Mouse (Mus musculus) frontal cortex, postnatal 10 days (tissue): ENCODE data around the gene Gak.

ENCODE experiments used
- DNase-seq, 2 experiments: peaks; one replicate each; pipeline ENCODE4 v3.0.0; 2022; ENCODE audit warnings: low spot score in 2 of 2, mixed read lengths in 1 of 2

The Gak gene

DNA sequence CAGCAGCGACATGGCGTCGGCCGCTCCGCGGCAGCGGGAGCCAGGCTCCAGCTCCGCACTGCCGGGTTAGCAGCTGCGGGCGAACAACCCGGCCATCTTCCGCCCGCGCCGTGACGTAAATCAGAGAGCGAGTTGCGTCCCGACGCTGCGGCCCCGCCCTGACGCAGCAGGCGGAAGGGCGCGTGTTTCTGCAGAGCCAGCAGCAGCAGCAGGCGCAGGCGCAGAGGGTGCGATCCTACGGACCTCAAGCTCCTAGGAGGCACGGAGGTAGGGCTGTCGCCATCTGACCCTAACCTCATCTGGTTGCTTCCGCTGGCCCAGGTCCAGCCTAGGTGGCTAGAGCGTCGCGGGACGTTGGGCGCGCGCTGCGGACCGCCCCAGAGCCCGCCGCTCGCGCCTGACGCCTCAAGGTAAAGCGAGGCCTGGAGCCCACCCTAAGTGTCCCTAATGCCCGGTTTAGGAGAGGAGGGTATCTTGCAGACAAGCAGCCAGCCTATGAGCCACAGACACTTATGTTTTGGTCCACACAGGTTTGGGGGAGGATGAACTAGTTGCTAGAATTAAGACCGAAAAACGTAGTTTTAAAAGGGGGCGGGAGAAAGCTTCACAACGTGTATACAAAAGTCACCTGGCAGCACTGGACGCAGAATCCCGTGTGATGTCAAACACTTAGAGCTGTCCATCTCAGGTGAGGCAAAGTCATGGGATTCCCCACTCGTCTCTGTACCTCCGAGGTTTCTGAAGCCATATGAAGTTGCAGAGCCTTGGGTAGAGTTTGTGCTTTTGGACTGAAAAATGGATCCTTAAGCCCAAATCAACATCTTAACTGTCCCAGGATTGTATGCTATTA lies at the start of gene Gak, which contains the start of gene Tmem175:
Gene Gak, minus strand, starts transcription at position 122 of the 850 bp plus-strand sequence.
Gene Tmem175, plus strand, starts transcription at position 137 of the 850 bp plus-strand sequence.
- peak; percentile 87 to 92 for DNase-seq

DNA sequence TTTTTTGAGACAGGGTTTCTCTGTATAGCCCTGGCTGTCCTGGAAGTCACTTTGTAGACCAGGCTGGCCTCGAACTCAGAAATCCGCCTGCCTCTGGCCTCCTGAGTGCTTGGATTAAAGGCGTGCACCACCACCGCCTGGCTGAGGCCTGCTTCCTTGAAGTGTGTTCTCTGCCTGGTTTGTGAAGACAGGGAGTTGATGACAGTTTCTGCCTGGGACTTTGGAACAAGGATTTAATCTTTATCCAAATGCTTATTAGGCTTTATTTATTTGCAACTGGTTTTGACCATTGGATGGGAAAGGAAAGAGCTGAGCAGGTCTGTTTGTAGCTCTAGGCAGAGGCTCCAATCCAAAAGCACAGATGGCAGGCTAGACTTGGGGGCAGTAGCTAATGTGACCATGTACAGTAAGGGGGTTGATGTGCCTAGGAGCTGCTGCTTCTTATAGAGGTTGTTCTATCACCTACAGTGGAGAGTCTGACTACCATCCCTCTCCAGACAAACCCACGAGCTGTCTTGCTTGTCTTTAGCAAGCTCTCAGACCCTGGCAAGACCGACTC lies 48.8 kb upstream of the Gak start:
- no peak for DNase-seq

DNA sequence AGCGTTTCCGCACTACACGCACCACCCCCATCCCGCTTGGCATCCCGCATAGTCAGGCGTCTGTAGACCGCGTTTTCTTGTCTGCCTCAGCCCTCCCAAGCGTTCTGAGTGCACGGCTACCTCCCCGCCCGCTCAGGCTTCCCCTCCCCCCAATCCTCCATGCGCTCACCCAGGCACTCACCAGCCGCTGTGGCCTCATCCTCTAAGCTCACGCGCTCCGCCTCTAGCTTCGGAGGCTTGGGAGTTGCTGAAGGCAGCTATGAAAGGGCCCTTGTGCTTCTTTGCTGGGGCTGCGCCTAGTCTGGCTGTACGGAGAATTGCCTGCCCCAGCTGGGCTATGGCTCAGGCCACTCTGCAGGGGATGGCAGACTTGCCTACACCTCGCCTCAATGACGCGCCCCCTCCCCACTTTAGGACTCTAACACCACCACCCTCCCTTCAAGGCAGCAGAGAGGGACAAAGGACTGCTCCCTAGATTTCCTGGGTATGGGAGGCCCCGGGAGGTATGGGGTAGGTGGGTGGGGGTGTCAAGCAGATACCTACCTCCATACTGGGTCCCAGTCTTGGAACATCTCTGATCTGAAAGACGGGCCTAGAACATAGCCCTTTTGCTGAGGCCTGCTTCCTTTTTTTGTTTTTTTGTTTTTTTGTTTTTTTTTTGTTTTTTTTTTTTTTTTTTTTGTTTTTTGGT lies 48.2 kb upstream of the Gak start:
- peak; percentile 79 to 85 for DNase-seq

DNA sequence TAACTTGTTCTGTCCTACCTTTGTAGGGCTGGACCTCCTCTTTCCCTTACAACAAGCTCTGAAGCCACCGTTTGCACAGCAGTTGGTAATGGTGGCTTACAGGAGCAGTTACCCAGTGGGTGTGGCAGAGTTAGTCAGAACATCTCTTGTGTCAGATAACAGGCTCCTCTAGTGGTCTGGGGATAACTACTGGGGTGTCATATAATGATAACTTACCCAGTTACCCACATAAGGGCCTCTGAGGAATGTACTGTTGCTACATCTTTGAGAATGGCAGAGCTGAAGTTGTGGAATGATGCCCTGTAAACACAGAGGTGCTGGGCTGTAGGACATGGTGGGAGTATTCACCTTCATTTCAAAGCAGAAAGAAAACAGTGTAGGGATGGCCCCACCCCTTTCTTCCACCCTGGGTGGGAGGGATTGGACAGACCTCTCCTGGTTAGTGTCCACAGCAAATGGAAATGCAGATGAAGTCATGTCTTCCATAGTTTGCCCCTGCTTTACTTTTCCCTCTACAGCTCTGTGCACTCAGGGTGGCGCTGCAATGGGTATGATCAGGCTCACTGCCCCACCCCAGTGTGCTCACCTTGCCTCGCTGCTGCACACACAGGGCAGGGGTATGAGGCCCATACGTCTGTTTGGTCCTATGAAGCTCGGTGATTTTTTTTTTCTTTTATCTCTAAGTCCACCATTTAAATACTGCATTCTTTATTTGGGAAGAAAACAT lies 47.4 kb upstream of the Gak start:
- no peak for DNase-seq

DNA sequence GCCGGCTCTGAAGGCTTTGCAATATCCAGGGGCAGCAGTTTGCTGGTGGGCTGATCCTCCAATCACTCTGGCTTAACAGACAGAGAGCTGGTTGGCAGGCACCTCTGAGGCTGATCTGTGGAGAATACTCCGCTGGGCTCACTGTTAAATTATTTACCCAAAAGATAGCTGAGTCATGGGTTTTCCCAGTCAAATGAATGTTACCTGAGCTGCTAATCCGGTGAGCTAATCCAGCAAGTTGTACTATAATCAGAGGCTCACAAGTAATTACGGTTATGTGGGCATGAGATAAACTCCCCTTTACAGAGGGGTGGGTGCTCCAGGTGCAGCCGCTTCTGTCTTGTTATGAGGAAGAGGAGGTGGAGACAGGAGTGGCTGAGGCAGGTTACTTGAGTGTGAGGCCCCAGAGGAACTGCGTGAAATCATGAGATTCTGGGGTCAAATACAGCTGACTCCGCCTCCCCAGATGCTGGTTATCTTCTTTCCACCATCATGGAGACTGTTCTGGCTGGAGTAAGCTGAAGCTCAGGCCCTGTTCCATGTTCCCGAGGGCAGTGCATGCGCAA lies 45.8 kb upstream of the Gak start, which contains the start of gene Slc26a1:
Gene Slc26a1, minus strand, starts transcription at position 319 of the 566 bp plus-strand sequence.
- DNase-seq = no peak

DNA sequence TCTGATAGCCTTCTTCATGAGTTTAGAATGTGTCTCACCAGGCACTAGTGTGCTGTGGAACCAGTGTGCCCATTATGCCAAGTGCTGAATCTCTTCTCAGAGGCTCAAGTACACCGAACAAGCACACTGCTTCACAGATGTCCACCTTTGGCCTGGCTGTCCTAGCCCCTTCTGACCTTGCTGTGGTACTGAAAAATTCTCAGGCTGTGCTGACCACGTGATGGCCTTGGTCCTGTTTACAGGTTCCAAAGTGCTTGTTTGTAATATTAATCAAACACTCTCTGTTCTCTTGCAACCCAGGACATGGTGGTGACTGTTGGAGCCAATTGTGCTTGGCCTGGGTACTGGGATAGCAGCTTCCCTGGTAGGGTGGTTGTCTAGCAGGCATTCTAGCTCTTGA lies 45.1 kb upstream of the Gak start:
- no peak for DNase-seq

DNA sequence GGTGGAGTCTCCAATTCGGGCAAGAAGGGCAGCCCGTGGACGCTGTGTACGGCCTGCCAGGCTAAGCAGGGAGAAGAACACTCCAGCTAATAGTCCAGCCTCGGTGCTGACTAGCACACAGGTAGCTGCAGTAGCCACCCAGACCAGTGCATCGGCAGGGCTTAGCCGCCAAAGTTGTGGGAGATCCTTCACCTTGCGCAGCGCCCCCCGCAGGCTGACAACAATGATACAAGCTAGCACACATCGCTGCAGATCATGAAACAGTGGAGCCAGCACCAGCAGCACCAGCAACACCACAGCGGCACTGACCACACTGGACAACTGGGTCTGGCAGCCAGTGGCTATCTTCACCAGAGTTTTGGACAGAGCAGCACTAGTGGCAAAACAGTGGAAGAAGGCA lies 42.2 kb upstream of the Gak start:
- no peak for DNase-seq

DNA sequence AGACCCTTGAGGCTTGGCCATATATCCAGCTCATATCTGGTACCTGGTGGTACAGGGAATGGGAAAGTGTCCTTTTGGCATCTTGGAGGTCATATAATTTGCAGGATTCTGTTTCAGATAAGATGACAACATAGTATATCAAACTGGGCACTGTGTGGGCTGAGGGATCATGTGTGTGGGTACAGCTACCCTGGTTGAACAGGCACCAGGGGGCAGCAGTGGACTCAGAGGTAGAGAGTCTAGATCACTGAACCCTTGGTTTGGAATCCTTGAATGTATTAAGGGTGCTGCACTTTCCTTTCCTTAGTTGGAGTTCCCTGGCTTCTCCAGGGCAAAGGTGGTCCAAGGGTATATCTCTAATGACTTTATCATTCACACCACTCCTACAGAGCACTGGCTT lies 41.2 kb upstream of the Gak start:
- DNase-seq = no peak

DNA sequence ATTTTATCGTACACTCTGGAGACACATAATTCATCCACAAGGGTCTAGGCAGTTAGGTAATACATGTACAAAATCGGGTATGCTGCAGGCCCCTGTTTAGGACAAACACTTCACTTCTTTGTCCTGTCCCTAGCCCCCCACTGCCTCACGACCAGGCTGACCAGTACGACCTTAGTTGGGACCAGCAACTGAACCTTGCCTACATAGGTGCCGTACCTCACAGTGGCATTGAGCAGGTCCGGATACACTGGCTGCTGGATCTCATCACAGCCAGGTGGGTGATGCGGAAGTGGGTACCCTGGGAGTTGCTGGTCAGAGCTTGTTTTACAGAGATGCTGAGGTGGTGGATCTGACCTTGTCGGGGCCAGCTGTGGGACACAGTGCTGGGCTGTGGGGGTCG lies 40.4 kb upstream of the Gak start:
- DNase-seq = no peak

DNA sequence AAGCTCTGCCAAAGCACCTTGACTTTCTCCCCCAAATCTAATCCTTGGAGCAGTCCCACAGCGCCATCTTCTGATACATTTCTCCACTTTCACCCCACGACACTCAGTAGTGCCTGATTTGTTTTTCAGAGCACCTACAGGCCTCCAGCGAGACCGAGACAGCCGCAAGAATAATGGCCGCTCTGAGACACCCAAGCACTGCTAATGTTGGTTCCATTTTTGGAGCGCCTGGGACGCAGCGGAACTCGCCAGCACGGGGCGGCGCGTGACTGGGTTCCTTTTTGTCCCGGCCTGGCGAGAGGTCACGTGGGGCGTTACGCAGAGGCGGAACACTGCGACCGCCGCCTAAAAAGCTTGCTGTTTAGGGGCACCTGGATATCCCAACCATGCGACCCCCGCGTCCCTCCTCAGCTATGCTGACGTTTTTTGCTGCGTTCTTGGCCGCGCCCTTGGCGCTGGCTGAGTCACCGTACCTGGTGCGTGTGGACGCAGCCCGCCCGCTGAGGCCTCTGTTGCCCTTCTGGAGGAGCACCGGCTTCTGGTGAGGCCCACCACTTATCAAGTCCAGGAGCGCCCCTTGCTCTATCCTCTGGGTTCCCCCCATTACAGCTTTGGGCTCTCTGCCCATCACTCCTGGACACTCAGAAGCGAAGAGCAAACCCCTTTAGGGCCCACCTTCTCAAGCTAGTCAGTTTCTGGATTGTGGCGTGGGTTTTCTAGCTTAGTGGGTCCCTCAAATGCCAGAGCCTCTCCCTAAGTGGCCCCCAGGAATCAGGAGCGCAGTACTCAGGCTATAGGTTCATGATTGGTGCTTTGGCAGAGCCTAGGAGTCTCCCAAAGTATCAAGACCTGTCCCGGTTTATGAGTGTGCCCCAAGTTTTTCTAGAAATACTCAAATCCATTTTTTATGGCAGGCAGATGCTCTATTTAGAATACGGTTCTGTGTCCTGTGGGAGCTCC lies 39.7 kb upstream of the Gak start, which contains the start of gene Dgkq:
Gene Dgkq, minus strand, starts transcription at position 696 of the 960 bp plus-strand sequence.
- DNase-seq = peak; percentile 79 to 85

DNA sequence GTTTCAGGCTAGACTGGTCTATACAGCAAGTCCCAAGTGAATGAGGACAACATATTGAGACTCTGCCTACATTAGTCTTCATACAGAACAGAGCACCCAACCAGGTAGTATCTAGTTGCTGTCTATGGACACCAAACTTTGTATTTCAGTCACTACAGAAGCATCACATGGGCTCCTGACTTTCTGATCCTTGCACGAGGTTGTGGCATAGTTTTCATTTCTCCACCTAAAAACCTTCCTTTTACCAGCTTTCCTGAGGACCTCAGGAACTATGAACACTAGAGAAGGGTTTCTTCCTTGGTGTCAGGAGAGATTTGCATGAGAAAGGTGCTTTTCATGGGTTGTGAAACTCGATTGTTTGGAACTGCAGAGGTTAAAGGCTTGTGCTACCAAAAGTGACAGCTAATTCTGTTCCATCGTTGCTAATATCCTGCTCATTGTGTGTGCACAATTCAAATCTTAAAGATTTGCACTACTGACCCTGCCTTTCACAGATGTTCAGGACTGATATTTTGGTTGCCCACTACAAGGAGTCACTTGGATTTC lies 38.9 kb upstream of the Gak start:
- DNase-seq = no peak

DNA sequence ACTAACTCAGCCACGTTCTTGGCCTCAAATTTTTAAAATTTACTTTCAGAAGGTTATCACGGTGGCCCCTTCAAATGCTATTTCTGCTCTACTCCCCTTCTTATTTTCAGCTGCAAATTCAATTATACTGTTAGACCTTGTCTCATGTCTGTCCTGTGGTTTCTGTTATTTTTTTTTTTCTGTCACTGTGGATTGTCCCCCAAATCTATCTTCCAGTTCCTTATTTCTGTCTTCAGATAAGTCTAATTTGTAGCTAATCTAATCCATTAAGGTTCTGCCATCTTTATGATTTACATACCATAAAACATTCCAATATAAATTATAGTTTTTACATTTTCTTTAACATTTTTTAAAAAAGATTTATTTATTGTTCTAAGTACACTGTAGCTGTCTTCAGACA lies 37.8 kb upstream of the Gak start:
- no peak for DNase-seq

DNA sequence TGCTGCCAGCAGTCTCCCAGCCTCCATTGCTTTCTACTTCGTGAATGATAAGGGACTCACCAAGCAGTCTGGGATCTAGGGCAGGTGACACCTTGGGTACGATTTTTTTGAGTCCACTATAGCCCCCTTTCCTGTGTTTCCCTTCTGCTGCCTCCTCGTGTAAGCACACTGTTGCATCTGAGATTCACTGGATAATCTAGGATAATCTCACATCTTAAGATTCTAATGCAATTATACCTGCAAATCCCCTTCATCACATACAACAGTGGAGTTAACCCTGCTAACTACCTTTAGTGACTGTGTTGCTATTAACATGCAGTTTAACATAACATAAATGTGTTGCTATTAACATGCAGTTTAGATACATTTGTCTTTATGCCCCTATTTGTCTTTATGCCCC lies 35.5 kb upstream of the Gak start:
- DNase-seq = no peak

DNA sequence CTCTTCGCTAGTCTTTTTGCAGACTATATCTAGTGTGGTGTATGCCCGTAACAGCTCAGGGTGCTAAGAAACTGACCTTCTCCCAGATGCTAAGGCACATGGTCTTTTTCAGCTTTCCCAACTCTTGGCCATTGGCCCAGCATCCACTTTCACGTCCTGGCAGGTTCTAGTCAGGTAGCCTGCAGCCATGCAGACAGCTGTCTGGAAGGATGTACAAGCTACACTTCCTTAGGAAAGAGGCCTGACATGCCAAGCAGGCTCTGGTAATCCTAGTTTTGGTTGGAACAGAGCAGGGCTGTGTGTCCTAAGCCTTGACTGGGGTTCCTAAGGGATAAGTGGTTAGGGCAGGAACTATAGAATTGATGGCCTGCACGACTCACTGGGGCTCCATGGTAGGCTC lies 33.2 kb upstream of the Gak start:
- DNase-seq = no peak

DNA sequence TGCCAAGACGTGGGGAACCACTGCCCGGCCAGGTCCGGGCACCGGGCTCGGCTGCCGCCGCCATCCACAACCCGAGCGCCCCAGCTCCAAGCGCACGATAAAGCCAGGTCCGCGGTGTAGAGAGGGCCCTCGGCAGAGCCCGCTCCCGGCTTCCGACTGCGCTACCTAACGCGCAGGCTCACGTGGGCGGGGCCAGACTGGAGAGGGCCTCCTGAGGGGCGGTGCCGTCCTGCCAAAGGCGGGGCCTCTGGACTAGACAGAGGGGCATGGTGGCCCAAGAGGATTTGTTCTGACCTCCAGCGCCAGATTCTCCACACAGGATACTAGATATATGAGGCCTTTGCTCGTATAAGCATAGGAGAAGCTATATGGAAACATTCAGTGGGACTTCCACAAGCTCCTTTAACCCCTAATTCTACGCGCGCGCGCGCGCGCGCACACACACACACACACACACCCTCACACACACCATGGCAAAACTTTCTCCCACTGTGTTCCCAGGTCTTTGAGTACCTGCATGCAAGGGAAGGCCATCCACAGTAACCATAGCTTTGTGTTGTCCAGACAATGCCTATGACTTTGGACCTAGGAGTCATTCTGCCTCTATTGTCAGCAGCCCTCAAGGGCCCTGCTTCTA lies 31.2 kb upstream of the Gak start:
- peak; percentile 86 to 91 for DNase-seq

DNA sequence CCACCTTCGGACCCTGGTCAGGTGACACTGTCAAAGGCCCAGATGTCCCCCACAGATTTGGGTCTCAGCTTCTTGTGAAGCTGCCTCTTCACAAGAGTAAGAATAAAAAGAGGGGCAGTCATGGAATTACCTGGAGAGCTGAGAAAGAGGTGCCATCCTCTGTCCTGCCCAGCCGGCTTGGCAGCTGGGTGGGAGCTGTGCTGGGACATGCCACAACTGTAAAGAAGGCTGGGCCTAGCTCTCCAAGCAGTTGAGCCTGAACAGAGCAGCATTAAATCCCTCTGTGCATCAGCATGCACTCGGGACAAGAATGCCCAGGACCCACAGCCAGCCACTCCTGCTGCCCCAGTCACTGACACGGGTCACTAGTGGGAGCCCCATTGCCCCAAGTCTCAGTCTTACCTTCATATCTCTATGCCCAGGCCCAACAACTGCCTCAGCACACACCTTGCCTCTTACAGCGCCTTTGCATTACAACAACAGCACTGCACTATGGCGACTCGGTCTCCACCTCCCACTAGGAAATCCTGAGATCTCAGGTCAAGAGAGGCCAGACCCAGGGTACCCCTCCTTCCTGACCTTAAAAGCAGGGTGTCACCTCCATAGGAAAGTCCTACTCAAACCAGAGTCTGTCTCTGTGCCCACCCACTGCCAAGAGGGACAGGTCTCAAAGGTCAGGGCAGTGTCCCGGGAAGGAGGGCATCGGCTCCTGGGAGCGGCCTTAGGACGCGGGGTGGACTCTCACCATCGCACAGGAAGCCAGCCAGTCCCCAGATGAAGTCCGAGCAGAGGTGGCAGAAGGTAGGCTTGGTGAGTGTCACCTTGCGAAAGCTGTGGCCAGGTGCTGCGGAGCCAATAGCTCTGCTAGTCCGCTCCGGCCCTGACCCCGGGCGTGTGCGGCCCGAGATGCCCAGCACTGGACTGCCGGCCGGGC lies 30.4 kb upstream of the Gak start, which contains the start of gene Idua:
Gene Idua, plus strand, starts transcription at position 634 of the 934 bp plus-strand sequence.
- peak in 1 of 2 experiments; percentile 29 for DNase-seq

DNA sequence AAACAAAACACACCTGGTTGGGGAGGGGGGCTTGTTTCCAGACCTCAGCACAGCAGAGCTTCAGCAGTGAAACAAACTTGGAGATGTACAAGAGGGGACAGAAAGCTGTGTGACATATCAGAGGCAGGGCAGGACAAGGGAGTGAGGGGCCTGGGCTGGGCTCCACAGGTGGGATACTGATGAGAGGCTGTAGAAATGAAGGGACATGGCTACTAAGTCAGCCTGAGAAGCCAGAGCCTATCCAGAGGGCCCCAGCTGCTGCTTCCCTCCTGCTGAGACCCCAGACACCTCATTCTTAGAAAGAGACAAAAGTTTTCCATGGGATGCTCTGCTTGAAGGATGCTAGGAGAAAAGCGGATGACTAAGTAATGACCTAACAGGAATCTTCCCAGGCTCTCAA lies 29.1 kb upstream of the Gak start:
- no peak for DNase-seq

DNA sequence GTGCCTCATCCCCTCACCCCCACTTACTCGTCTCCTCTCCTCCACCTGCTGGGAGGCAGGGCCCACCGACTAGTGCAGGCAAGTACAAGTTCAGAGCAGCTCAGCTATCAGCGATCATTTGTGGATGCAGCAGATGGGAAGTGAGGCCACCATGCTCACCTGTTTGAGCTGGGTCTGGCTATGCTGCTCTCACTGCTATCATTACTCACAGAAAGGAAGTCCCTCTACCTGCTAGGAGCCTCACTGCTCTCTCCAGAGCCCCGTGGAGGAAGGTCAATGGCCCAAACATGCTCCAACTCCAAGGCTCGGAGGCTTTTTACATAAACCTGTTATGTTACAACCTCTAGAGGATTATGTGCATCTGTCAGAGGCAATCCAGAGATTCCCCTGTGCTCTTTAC lies 27.9 kb upstream of the Gak start:
- no peak for DNase-seq
